Mouse (Mus musculus) layer of hippocampus, adult 9-10 months (tissue): ENCODE results near the gene Nkx1-1.

Experiments
- DNase-seq: peaks from one replicate; pipeline ENCODE4 v3.0.0; 2022; ENCODE audit warnings: low spot score

Nkx1-1 gene

DNA sequence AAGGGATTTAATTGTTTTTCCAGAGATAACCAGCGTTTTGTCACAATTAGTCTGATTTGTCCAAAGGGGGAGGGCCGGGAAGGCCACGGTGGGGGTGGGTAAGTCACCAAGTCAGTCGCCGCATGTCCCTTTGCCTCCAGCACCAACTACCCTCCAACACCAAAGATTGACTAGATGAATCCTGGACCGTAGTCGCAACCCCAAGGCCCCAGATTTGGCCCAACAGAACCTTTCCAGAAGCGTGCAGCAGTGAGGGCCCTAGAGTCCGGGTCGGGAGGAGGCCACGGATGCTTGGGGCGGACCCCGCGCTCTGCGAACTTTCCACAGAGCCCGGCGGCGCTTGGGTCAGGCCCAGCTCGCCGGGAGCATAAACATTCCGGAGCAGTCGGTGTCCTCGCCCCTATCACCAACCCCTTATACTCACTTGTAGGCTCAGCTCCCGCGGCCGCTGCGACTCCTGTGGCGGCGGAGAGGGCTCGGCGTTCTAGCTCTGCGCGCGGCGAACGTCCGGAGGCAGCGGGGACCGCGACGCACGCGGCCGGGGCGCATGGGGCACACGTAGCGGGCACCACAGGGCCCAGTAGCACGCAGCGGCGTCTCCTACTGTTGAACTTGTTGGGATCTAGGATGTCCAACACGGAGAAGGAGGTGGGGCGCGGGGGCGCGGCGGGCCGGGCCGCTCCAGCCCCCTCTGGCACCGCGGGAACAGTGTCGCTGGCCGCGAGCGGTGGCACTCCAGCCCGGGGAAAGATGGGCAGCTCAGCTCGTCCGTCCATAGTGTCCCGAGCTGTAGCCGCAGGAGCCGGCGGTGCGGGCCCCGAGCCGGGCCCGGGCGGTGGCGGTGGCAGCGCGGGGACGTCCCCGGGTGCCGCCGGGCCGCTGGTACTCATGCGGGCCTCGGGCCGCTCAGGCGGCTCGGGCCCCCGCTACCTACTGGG, at the start of gene Nkx1-1:
Gene Nkx1-1 (minus strand): TSS at position 776 of the 938 bp plus-strand sequence.
- no peak for DNase-seq

DNA sequence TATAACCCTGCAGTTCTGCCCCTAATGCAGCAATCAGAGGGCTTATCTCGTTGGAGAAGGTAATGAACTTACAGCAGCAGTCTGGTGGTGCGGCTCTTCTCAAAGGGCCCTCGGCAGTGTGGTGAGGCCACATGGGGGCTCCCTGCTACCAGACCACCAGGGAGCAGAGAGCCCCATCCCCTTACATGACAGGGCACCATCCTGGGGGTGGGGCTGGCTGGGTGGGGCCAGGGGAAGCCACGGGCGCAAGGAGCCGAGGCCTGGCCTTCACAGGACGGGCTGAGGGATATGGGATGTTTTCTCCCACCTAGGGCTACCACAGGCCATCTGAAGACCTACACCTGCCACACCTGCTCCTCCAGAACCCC, 47.5 kb upstream of the Nkx1-1 start:
- no peak for DNase-seq

DNA sequence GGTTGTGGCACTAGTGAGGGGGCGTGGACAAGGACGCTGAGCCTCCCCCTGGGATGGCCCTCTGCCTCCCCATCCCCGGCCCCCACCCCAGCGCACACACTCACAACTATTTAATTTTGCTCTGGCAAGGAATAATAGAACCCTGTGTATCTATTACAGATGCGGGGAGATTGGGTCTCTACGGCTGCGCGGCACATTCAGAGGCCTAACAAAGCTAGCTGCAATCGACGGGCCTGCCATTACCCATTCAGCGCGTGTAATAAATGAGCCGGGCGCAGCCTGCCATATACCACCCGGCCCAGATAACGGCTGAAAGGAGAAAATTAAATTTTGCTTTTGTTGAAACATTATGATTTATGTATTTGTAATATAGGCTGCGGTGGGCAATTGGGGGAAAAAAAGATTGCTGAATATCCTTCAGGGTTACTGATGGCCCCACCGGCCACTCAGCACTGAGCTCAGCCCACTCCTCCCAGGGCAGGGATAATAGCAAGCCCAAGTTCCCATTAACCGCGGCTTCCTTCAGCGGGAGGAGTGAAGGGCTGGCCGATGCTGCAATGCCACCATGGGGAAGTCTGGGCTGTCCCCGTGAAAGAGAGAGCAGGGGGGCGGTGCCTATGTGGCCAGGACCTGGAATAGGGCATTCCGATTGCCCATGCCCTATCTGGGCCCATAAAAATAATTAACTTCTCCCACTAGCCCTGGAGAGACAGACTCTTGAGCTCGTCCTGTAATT, 47.0 kb upstream of the Nkx1-1 start:
- DNase-seq = no peak

DNA sequence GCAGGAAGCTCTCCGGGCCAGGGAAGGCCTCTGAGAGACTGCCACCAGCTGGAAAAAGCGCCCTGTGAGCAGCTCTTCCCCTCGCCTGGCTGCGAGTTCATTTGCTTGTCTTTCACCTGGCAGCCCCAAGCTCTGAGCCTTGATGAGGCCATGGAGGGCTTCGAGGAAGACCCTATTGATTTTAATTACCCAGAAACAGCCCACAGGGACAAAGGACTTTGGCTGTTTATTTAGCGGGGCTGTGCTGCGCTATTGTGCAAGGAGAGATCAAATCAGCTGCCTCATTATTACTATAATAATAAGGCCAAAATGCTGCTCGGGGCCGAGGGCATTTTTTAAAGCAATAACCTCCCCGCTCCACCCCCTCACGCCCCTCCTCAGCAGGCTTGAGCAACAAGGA, 31.7 kb upstream of the Nkx1-1 start:
- DNase-seq = no peak

DNA sequence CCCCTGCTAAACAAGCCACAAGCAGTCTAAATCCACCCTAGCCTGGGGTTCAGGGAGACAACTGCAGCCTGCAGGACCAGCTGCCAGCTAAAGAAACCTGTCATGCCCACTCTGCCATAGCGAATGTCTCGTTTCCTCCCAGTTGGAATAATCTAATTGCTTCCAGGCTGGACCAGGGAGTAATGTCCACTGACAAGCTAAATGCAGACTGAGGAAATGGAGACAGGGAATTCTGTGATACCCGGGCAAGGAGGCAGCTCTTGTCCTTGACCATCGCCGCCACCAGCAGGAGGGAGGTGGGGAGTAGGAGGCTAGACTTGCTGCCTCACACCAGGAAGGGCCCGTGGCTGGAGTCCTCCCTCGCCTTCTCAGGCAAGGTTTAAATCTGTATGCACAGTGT, 30.6 kb upstream of the Nkx1-1 start:
- no peak for DNase-seq

DNA sequence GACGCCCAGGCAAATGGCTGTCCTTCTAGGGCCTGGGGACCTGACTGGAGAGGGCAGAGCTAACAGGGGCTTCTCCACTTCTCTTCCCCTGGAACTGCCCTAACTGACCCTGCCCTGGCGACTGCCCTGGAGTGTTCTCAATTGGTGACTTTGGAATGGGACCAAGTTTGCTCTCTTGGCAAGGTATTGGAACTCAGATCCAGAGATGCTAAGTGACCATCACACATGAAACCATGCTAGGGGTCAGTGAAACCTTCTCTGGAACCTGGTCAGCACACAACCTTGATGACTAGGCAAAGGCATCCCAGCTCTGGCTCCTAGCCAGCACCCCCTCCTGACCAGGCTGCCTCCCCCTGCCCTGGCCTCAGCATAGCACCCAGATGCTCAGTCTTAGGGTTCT, 25.3 kb upstream of the Nkx1-1 start:
- DNase-seq = no peak

DNA sequence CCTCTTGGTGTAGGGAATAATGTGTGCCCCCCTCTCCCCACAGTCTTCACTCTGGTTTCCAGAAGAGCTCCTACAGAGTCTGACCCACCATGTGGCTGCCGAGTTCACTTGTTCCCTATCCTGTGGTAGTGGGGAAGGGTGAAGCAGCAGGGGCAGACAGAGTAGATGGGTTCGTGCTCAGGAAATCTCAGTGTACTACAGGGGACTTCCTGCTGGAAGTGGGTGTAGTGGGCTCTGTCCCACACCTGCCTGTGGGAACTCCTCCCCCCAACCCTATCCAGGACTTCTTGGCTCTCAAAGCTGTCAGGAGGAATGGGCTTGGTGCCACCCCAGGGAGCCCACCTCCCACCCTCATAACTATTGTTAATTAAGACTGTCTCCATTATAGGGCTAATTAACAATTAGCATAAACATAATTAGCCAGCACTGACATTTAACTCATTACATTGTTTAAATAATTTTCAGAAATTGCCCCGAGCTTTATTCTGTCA, 24.4 kb upstream of the Nkx1-1 start:
- DNase-seq = no peak

DNA sequence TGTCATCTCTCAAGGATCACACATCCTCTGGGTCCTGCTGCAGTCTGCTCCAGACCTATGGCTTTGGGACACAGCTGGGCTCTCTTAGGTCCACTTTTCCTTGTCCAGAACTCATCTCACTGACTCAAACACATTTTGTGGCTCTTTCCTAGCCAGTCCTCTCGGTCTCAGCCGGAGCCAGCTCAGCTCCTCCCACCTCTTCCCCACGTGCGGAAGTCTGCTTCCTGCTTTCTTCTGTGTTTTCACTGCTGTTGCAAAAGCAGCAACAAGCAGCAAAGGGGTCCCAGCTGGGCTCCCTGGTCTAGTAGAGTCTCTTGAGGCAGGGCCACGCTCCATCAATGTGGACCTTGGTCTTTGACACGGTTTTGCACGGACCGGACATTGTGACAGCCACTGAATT, 22.0 kb upstream of the Nkx1-1 start:
- no peak for DNase-seq

DNA sequence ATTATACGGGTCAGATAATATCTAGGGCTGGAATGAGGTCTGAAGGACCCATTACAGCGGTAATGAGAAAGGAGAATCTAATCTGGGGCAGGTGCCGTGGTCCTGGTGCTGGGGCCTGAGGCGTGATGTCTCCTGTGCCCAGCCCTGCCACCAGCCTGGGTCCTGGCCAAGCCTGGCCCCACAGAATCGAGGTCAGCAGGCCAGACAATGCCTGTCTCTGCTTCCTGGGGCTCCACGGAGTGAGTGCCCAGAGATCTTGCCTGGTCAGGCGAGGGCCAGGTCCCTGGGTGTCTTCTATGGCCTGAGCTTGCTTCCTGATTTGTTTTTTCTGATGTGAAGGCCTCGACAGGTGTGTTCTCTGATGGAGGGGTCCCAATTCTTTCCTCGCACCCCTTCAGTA, 10.0 kb upstream of the Nkx1-1 start:
- DNase-seq = no peak

DNA sequence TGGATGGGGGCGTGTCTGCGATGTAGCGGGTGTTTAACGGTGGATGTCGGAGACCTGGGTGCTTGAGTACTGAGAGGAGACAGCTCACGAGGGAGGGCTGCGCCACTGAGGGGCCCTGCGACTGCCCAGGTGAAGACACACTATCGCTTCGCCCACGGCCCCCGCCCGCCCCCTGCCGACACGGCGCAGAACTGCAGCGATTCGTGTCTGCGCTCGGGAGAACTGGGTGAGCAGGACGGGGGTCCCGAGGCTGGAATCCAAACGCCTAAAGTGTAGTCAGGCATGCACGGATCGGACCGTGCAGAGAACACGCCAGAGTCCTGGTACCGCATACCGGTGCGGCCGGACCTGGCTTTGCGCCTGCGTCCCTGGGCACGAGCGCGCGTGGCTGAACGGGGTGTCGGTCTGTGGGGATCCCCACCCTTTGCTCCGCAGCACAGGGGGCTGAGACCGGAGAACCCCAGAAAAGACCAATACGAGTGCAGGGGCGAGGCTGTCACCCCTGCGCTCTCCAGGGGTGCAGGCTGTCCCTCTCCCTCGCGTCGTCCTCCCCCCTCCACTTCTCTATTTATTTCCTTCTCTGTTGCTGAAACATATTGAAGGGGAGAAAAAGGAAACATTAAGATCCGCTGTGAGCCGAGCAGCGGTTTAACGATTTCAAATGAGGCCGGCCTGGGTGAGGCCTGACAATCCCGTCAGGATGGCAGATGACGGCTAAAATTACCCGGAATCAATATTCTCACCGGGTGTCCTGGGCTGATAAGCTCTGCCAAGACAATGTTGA, 9.3 kb upstream of the Nkx1-1 start:
- DNase-seq = no peak

DNA sequence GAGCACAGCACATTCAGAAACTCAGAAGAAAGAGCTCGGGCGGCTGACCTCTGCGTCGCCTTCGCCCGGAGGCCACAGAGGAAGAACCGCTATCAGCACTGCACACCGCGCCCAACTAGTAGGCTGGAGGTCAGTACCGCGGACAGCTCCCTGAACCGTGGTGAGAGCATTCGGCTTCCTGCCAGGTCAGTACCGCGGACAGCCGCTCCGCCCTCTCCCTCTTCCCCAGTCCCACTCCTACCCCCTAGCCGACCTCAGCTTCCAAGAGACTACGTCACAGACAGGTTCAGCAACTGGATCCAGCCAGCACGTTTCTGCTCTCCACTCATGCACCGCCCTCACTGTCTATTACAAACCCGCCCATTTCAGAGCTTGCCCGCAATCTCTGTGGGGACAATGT, 4.4 kb upstream of the Nkx1-1 start:
- peak; percentile 25 for DNase-seq

DNA sequence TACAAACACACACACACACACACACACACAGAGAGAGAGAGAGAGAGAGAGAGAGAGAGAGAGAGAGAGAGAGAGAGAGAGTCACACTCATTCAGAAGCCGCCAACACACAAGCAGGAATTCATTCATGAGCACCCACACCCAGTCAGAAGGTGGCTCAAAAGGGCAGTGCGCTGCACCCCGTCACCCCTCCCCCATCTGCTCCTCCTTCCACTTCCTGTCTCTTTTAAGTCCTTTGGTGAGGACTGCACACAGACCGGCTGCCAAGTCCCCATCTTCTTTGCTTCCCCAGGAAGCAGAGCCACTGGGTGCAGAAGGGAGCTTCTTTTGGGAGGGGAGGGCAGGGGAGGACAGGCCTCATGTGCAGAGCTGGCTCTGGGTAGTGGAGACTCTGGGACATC, 2.2 kb upstream of the Nkx1-1 start:
- no peak for DNase-seq

DNA sequence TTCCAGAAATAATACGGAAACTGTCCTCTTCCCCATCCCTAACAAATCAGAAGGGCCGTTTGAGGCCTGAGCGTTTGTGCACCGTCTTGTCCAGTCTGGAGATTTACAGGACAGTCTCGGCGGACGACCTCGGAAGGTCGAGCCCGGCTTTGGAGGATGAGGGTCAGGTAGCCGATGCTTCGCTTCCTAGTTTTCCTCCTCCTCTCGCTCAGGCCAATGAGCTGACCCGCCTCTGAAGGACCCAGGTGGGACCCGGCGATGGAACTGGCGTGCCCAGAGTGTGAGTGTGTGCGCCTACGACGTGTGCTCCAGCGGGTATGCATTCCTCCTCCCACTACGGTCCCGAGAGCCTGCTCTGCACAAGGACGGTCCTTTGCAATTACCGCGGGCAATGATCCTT, 1.4 kb upstream of the Nkx1-1 start:
- DNase-seq = no peak

DNA sequence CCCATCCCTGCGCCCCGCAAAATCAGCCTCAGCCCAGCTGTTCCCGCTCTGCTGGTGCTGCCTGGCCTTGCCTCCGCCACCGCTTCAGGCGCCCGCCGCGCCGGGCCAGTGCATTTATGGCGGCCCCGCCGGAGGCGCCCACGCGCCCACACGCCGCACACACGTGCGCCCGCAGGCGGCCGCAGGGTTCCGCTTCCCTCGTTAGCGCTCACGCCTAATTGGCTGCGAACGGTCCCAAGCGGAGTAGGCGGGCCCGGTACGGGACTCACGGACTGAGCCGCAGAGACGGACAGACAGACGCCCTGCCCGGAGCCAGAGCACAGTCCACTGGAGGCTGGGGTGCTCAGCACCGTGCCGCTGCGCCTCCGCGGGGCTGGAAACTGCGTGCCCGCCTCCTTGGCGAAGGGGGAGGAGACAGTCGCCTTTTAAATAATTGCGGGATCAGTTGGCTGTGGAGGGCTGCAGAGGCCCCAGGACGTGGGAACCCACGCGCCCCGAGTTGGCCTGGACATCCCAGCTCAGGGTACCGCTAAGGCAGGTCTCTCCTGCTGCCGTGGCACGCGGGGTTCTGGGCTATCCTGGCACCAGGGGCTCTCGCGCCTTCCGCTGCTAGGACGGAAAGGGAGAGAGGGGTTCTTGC, 485 bp upstream of the Nkx1-1 start:
- no peak for DNase-seq

DNA sequence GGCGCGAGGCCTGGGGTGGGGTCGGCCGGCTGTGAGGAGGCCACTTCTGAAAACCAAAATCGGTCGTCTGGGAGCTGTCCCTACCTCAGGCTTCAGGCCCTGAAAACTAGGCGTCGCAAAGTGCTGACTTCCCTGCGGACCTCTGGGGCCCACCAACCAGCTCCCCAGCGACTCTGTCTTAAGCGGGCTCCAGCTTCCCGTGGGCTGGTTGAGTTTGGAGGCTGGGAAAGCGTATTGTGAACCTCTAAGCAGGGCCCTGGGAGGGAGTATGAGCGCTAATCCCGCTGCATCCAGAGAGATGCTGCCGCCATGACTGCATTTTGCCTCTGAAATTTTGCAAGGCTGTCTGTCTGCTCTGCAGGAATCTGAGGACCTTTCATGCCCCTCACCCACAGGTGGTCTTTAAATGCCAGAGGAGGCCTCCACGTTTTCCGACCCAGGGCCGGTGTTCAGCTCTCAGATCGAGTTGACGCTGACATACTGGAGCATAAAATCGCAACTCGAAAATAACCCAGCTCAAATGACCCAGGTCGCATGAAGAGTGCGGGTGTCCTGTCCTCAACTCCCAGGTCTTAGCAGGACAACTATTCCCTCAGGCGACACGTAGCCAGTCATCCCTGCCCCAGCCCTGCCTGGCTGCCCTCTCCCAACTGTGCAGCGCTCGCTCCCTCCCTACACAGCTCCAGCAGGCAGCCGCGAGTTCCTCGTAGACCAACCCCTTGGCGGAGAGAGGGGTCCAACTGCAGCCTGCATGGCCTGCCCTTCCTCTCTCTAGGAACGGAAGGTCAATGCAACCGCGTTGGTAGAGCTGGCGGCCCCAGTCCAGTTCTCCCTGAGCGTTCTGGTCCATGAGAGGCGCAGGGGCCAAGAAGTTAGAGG, 1.5 kb downstream of the Nkx1-1 start:
- no peak for DNase-seq

DNA sequence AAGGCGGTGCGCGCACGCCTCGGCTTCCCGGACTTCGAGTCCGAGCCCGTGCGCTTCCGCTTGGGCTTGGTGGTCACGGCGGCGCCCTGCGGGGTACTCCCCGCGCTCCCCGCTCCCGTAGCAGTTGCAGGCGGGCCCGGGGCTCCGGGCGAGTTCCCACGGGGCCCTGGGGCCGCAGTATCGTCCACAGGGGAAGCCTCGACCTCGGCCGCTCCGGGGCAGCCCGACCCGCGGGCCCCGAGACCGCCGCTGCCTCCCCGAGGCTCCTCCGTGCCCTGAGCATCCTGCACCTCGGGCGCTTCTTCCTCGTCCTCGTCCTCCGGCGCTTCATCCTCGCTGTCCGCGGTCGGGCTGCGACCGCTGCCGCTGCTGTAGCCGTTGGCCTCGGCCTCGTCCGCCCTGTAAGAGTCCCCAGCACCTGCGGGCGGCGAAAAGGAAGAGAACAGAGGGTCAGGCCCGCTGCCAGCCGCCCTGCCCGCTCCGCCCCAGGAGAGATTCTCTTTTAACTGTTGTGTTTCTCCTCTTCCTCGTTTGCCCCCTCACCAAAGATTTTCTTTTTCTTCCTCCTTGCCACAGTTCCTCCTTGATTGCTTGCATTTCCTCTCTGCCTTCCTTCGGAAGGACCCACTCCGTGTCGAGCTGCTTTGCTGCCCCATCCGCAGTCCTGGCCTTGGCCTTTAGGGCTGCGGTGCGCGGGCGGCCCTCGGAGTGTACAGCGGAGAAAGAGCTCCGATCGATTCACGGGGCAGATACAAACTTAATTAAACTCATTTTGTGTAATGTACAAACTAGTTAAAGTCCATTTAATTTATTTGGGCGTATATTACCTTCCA, 2.4 kb downstream of the Nkx1-1 start:
- no peak for DNase-seq

DNA sequence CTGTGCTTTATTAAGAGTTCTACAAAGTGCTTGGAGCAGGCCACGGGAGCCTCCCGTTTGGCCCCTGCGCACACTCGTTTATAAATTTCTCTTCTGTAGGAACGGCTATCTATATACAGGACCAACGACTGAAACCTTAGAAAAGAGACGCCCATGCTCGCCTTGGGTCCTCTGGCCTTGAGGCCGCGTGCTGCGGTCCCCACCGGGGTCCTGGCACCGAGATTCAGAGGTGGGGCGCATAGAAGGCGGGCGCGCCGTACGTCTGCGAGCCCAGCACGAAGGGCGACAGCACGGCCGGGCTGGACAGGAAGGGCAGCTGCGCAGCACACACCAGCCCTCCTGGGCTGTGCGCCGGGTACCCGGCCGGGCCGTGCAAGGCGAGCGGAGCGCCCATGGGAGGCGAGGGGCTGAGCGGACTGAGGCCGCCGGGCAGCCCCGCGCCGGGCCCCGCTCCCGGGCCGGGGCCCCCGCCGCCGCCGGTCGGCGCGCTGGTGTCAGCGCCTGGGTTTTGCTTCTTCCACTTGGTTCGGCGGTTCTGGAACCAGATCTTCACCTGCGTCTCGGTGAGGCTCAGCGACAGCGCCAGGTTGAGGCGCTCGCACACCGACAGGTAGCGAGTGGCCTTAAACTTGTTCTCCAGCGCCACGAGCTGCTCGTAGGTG, 3.1 kb downstream of the Nkx1-1 start:
- no peak for DNase-seq

DNA sequence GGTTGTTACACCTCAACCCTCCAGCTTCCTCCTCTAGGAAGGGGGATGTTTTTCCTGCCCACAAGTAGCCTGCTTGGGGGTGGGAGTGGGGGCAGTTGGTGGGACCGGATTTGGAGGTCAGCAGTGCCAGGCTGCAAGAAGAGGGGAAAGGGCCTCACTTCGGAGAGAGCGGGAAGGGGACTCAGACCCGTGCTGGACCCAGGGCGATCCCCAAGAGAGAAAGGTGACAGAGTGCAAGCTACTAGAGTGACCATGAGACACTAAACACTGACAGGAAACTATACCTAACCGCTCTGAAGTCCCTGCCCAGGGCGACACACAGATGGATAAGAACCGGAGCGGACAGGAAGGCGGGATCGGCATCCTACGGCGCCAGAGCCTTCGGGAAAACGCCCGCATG, 3.7 kb downstream of the Nkx1-1 start:
- DNase-seq = no peak

DNA sequence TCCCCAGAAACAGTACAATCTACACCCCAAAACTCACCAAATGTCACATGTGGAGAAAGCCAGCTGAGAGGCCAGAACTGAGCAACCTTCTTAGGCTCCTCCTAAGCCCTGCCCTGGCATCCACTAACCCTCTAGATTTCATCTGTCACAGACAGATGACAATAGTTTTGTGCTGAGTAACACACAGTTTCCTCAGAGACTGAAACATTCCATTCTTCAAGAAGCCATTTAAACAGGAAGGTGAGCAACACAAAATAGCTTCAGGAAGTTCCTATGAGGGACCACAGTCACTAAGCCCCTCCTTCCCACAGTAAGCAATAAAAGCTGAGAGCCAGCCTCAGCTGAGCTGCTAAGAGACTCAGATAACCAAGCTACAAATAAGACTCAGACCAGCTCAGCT, 6.3 kb downstream of the Nkx1-1 start:
- no peak for DNase-seq

DNA sequence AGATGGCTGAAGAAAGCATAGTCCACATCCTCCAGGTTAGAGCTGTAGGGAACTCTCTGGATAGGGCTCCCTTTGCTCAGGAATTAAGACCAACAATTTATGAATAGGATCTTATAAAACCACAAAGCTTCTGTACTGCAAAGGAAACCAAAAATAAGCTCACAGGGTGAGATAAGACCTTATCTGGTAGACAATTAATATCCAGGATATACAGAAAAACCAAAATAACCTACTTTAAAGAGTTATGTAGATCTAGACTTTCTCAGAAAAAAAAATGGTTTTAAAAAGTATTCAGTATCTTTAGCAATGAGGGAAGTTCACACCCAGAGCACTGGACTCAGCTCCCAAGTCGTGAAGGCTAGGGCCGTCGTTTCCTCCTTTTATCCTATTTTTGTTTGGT, 13.5 kb downstream of the Nkx1-1 start:
- no peak for DNase-seq
